Mouse (Mus musculus): ENCODE results near the gene Kat6b.

GRCm38 (mm10) chr14:21458696-21459095 is 22.5 kb upstream of the Kat6b start:
- no peak for TF ChIP-seq POLR2A (IDR thresholded peaks at IDR 0.05; ENCODE audit: borderline replicate concordance, control insufficient read depth, low read depth, low read length)
- TF ChIP-seq CTCF (IDR thresholded peaks at IDR 0.05; ENCODE audit: control insufficient read depth, insufficient read depth, low read length), result no peak

Measured in bone marrow, adult 2 months (tissue).